Mouse (Mus musculus) forebrain, embryonic 16.5 days (tissue): Measurements from ENCODE around the gene Ifnz. TPM values are rescaled to one million over a fixed set of nuclear protein-coding genes. Genes with fewer than 3 reads are reported as not detected.
"Not testable (repeated sequence)": the region's sequence is repeated elsewhere in the genome, so short reads cannot be mapped to it uniquely, and the experiment has no call there.

ENCODE experiments used
- ATAC-seq: fragments of 200-750 bp; cut with Nextera tagmentation; 2 replicates; pipeline ENCODE4 v1.8.0; 2017; ENCODE audit warnings: mild to moderate bottlenecking, moderate library complexity
- H3K27ac ChIP-seq: fragments of 300-500 bp; sonication (generic); 2 replicates; pipeline ENCODE4 v1.5.1; 2014; ENCODE audit warnings: low read length, control low read depth
- H3K27me3 ChIP-seq: fragments of 300-500 bp; sonication (generic); replicated peaks from 2 replicates; pipeline ENCODE4 v1.6.1; 2014; ENCODE audit warnings: low read length; ENCODE audit not compliant: control insufficient read depth, insufficient read depth
- H3K36me3 ChIP-seq: fragments of 300-500 bp; sonication (generic); 2 replicates; pipeline ENCODE4 v1.6.1; 2014; ENCODE audit not compliant: control insufficient read depth, insufficient read depth
- H3K4me1 ChIP-seq: fragments of 300-500 bp; sonication (generic); replicated peaks from 2 replicates; pipeline ENCODE4 v1.6.1; 2014; ENCODE audit warnings: low read length; ENCODE audit not compliant: control insufficient read depth, insufficient read depth
- H3K4me2 ChIP-seq: fragments of 300-500 bp; sonication (generic); 2 replicates; pipeline ENCODE4 v1.6.1; 2014; ENCODE audit warnings: mild to moderate bottlenecking, low read length, control low read depth
- H3K4me3 ChIP-seq: fragments of 300-500 bp; sonication (generic); replicated peaks from 2 replicates; pipeline ENCODE4 v1.5.1; 2014; ENCODE audit warnings: mild to moderate bottlenecking, low read length, control low read depth
- H3K9ac ChIP-seq: fragments of 300-500 bp; sonication (generic); replicated peaks from 2 replicates; pipeline ENCODE4 v1.6.1; 2014; ENCODE audit warnings: low read depth, low read length, control low read depth
- H3K9me3 ChIP-seq: fragments of 300-500 bp; sonication (generic); 2 replicates; pipeline ENCODE4 v1.6.1; 2016; ENCODE audit warnings: low read length; ENCODE audit not compliant: control insufficient read depth
- WGBS: fragments of 180-500 bp; shearing (Covaris S2); extraction: QIAGEN DNeasy Blood & Tissue Kit; methylation state at CpG from one replicate; pipeline ENCODE4 v1.1.7; 2014; 5-methylcytosine and 5-hydroxymethylcytosine counted together
- polyA plus RNA-seq: library from polyadenylated mRNA; unstranded; fragments of >200 nt; fragmentation: Nextera tagmentation; extraction: Ambion mirVana; gene quantifications from 2 replicates; pipeline ENCODE4 v1.2.1, GENCODE M21; 2015

The Ifnz gene
- not detected in 2 replicates for polyA plus RNA-seq

DNA sequence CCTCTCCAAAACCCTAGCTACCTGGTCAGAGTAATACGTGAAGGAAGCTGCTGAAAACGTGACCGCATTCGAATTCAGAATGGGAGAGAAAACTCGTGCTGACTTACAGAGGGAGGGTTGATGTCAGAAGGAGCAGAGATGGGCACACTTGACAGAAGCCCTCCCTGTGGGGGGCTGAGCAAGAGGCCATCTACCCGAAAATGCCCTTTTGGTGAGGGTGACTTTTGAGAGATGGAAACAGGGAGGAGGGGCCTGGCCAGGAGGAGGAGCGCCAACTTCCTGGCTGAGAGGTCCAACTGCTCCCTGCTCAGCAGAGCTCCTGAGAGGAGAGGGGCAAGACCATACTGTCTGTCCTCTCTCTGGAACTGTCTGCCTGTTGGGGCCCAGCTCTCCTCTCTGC lies at the start of gene Ifnz:
Ifnz (plus strand) TSS at position 301 of the 400 bp plus-strand sequence.
- not testable (repeated sequence) for H3K36me3 ChIP-seq, H3K4me3 ChIP-seq, H3K9me3 ChIP-seq, ATAC-seq, H3K9ac ChIP-seq, H3K4me1 ChIP-seq, H3K27ac ChIP-seq, H3K27me3 ChIP-seq
- WGBS, result 36% methylated on average over 3 of the region's 7 CpGs
- peak within 1 kb of the TSS; percentile 39; the same call in 1 of the 2 replicates for H3K4me2 ChIP-seq

DNA sequence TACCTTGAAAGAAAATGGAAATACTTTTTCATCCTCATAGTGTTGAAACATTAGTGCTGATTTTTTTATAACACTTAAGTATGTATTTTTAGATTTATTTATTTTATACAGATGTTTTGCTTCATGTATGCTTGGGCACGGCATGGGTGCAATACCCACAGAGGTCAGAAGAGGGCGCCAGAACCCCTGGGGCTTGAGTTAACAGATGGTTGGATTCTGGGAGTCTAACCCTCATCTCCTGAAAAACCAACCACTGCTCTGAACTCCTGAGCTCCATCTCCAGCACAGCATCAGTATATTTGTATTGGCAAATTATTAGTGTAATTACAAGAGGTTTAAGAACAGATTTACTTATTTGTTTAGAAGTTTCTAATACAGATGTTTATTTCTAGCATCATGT lies 43.5 kb upstream of the Ifnz start:
- Histone ChIP-seq H3K4me1 (no peaks in the 10 kb centered on the region), H3K4me3 (no peak overlapping the region), H3K4me2 (no peak overlapping the region), H3K27ac (no peak overlapping the region), H3K27me3 (no peaks in the 10 kb centered on the region), H3K9me3 (no peaks in the 10 kb centered on the region), H3K36me3 (no peaks in the 10 kb centered on the region), H3K9ac (no peak overlapping the region)
- ATAC-seq, result no peak
- WGBS, result 2% methylated on average over 2 of the region's 2 CpGs

DNA sequence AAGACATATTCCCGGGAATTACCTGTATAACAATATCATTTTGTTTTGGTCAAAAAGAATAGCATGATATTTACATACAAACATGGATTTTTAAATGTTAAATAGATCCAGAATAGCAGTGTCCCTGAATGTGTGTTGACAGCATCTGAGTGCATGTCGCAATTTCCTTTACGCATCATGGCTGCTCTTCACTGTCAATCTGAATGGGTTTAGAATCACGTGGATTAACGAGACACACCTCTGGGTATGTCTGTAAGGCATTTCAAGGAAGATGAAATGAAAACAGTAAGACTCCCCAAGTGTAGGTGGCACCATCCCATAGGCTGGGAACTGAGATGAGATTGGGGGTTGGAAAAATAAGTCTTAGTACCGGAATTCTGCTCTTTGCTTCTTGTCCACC lies 42.9 kb upstream of the Ifnz start:
- Histone ChIP-seq H3K9ac (no peak overlapping the region), H3K4me1 (no peaks in the 10 kb centered on the region), H3K4me2 (no peak overlapping the region), H3K36me3 (no peaks in the 10 kb centered on the region), H3K27ac (no peak overlapping the region), H3K27me3 (no peaks in the 10 kb centered on the region), H3K4me3 (no peak overlapping the region), H3K9me3 (no peaks in the 10 kb centered on the region)
- ATAC-seq, result no peak
- WGBS, result 87% methylated on average over 6 of the region's 6 CpGs

DNA sequence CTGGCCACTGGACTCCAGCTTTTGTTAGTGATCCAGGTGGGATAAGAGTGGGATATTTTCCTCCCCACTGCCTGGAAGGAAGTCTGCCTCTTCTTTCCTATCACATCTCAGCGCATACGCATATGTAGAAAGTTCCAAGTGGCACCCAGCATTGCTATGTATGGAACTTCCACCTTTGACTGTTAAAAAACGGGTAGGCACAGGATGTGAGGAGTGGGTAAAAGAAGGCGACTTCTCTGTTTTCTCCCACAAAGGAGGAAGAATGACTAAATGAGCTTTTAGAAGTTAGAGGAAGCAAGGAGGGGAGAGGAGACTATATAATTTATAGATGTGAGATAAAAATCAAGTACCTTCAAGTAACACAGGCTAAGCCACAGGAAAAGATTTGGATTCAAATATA lies 40.5 kb upstream of the Ifnz start:
- Histone ChIP-seq H3K27me3 (no peaks in the 10 kb centered on the region), H3K9ac (no peak overlapping the region), H3K27ac (no peak overlapping the region), H3K9me3 (no peaks in the 10 kb centered on the region), H3K4me1 (no peaks in the 10 kb centered on the region), H3K4me3 (no peak overlapping the region), H3K36me3 (no peaks in the 10 kb centered on the region), H3K4me2 (no peak overlapping the region)
- ATAC-seq, result no peak
- WGBS, result 92% methylated on average over 4 of the region's 4 CpGs

DNA sequence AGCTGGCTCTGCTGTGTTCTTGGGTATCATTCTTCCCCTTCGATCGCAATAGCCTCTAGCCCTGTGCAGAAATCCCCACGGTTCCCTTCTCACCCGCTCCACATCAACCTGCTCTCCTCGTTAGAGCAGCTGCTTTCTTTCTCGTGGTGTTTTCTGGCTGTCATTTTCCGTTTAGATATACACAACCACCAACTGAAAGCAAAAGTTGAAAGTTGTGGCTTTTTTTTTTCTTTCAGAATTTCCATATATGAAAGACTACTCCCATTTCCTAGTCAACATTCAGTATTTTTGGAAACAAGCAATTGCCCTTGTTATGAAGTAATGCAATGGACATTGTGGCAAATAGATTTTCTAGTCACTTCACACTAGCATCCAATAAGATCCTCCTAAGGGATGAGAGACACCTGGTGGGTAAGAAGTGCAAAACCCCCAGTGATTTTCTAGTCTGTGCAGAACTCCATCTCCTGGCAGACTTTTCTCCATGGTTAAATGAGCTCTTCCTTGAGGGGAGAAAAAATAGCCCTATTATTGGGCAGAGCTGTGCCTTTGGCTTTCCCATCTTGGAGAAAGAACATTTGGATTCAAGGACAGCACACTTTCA lies 39.1 kb upstream of the Ifnz start:
- Histone ChIP-seq H3K27me3 (no peaks in the 10 kb centered on the region), H3K4me1 (no peaks in the 10 kb centered on the region), H3K9me3 (no peaks in the 10 kb centered on the region), H3K27ac (no peak overlapping the region), H3K4me2 (no peak overlapping the region), H3K4me3 (no peak overlapping the region), H3K36me3 (no peaks in the 10 kb centered on the region), H3K9ac (no peak overlapping the region)
- WGBS, result 74% methylated on average over 7 of the region's 7 CpGs
- ATAC-seq, result no peak

DNA sequence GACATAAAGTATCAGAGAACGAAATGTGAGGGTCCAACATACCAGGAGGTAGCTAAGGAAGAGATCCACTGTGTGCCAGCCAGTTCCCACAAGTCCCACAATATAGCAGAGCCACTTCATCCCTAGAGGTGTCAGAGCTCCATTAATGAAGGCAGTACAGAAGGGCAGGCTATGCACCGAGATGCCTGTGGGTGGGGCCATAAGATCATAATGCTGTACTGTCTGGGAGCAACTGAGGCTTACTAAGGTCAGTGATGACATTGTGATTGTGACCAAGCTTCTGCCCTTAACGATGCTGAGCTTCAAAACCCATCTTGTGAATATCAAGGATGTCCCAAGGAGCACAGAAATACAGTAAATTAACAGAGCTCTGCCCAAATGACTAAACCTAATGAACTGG lies 37.7 kb upstream of the Ifnz start:
- 52% methylated on average over 3 of the region's 3 CpGs for WGBS

DNA sequence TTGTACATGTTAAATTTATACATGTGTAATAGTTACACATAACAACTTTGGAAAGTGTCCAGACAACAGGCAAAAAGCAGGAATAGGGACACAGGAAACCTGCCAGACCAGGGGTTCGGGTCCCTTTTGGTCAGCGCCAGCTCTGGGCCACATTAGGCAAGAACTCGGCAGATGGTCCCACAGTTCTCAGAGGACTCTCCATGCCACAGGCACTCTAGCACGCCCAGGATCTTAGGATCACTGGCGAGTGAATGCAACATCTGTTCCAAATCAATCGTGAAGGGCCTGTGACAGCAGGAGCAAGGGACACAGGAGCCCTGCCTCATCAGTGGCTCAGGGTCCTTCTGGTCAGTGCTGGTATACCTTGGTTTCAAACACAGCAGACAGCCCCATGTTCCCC lies 32.0 kb upstream of the Ifnz start:
- H3K36me3 ChIP-seq, result no peaks in the 10 kb centered on the region
- no peaks in the 10 kb centered on the region for H3K4me1 ChIP-seq
- no peaks in the 10 kb centered on the region for H3K27me3 ChIP-seq
- no peak overlapping the region for H3K4me2 ChIP-seq
- no peak overlapping the region for H3K27ac ChIP-seq
- WGBS, result 78% methylated on average over 6 of the region's 6 CpGs
- ATAC-seq, result no peak
- H3K9me3 ChIP-seq, result no peaks in the 10 kb centered on the region
- no peak overlapping the region for H3K4me3 ChIP-seq
- no peak overlapping the region for H3K9ac ChIP-seq

More for the DNA sequence above, 37.7 kb upstream of the Ifnz start:
- Histone ChIP-seq H3K27ac (no peak overlapping the region), H3K4me1 (no peaks in the 10 kb centered on the region), H3K9me3 (no peaks in the 10 kb centered on the region), H3K27me3 (no peaks in the 10 kb centered on the region), H3K4me3 (no peak overlapping the region), H3K9ac (no peak overlapping the region), H3K36me3 (no peaks in the 10 kb centered on the region), H3K4me2 (no peak overlapping the region)
- no peak for ATAC-seq

DNA sequence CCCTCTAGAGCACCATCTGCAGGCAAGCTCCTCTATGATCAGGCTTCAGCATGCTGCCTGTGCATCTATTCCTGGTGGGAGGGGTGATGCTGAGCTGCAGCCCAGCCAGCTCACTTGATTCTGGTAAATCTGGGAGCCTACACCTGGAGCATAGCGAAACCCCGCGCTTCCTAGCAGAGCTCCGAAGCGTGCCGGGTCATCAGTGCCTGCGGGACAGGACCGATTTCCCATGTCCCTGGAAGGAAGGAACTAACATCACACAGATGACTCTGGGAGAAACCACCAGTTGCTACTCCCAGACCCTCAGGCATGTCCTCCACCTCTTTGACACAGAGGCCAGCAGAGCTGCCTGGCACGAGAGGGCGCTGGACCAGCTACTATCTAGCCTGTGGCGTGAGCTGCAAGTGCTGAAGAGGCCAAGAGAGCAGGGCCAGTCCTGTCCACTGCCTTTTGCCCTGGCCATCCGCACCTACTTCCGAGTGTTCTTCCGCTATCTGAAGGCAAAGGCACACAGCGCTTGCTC lies 27.1 kb upstream of the Ifnz start, which contains the start of gene Gm13271:
Gm13271 (plus strand) TSS at position 51 of the 523 bp plus-strand sequence.
- not testable (repeated sequence) for H3K4me1 ChIP-seq, H3K27me3 ChIP-seq, H3K27ac ChIP-seq, H3K36me3 ChIP-seq, H3K4me3 ChIP-seq, ATAC-seq, H3K9ac ChIP-seq, H3K4me2 ChIP-seq, H3K9me3 ChIP-seq
- 80% methylated on average over 14 of the region's 15 CpGs for WGBS

DNA sequence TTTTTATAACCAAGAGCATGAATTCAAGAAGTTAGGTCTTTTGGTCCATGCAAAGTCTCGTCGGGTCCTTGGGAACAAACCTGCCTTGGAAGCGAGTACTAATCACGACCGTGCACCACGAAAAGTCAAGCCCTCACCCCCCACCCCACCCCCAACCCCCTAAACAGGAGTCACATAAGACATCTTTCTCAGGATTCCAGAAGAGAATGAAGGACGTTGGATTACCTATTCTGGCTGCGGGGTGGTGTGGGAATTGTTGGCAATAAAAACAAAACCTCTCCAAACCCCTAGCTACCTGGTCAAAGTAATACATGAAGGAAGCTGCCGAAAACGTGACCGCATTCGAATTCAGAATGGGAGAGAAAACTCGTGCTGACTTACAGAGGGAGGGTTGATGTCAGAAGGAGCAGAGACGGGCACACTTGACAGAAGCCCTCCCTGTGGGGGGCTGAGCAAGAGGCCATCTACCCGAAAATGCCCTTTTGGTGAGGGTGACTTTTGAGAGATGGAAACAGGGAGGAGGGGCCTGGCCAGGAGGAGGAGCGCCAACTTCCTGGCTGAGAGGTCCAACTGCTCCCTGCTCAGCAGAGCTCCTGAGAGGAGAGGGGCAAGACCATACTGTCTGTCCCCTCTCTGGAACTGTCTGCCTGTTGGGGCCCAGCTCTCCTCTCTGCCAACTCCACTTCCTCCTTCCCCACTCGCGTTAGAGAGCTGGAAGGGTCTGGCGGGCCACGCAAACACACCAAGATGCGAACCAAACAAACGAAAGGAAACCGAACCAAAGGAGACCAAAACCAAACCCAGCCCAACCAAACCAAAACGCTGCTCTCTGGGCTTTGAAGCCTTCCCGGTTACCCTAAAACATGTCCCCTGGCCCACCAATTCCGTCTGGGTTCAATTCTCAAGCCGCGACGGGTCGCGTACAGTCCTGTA lies 25.1 kb upstream of the Ifnz start:
- not testable (repeated sequence) for H3K4me1 ChIP-seq, H3K36me3 ChIP-seq, ATAC-seq, H3K9me3 ChIP-seq, H3K27me3 ChIP-seq
- WGBS, result 11% methylated on average over 28 of the region's 31 CpGs
- peak overlapping the region; percentile 57 for H3K9ac ChIP-seq
- H3K4me2 ChIP-seq, result peak overlapping the region; percentile 86
- H3K27ac ChIP-seq, result peak overlapping the region; percentile 67; the same call in 1 of the 2 replicates
- peak overlapping the region; percentile 48 for H3K4me3 ChIP-seq
